Mouse (Mus musculus) bone marrow macrophage, adult 2 months (primary cell): ENCODE results near the gene Gm12184. TPM values are rescaled to one million over a fixed set of nuclear protein-coding genes. Genes with fewer than 3 reads are reported as not detected.

Source experiments
- H3K27ac ChIP-seq: 2 replicates; pipeline ENCODE4 v1.5.1; 2012; ENCODE audit warnings: low read depth, low read length; ENCODE audit not compliant: insufficient read depth
- H3K4me1 ChIP-seq: 2 replicates; pipeline ENCODE4 v1.6.1; 2012; ENCODE audit warnings: low read length; ENCODE audit not compliant: control insufficient read depth, insufficient read depth
- H3K4me3 ChIP-seq: 2 replicates; pipeline ENCODE4 v1.5.1; 2012; ENCODE audit warnings: mild to moderate bottlenecking, low read length, moderate library complexity; ENCODE audit not compliant: insufficient read depth
- CTCF ChIP-seq: IDR thresholded peaks from 2 replicates; pipeline ENCODE4 v1.5.1; 2012; ENCODE audit warnings: low read depth, mild to moderate bottlenecking, low read length, moderate library complexity
- POLR2A ChIP-seq: IDR thresholded peaks from 2 replicates; pipeline ENCODE4 v1.6.1; 2012; ENCODE audit warnings: mild to moderate bottlenecking, low read depth, low read length, borderline replicate concordance
- polyA plus RNA-seq: library from polyadenylated mRNA; stranded (reverse); fragments of >200 nt; gene quantifications from 2 replicates; pipeline ENCODE4 v1.2.4, GENCODE M21; 2012; ENCODE audit not compliant: missing spikeins, insufficient read depth, insufficient read length

The Gm12184 gene
- polyA plus RNA-seq, 1 experiment = 11.3 TPM

- H3K27ac ChIP-seq = peak overlapping the region; percentile 2; the same call in 1 of the 2 replicates
- peak overlapping the region; percentile 86 for H3K4me3 ChIP-seq
- H3K4me1 ChIP-seq = peaks cover 4% of the 10 kb centered on the region
- TF ChIP-seq CTCF = no peak
- no peak for TF ChIP-seq POLR2A
These were observed 11.8 kb upstream of the Gm12184 start for GRCm38 (mm10) chr11:48838181-48838797.

DNA sequence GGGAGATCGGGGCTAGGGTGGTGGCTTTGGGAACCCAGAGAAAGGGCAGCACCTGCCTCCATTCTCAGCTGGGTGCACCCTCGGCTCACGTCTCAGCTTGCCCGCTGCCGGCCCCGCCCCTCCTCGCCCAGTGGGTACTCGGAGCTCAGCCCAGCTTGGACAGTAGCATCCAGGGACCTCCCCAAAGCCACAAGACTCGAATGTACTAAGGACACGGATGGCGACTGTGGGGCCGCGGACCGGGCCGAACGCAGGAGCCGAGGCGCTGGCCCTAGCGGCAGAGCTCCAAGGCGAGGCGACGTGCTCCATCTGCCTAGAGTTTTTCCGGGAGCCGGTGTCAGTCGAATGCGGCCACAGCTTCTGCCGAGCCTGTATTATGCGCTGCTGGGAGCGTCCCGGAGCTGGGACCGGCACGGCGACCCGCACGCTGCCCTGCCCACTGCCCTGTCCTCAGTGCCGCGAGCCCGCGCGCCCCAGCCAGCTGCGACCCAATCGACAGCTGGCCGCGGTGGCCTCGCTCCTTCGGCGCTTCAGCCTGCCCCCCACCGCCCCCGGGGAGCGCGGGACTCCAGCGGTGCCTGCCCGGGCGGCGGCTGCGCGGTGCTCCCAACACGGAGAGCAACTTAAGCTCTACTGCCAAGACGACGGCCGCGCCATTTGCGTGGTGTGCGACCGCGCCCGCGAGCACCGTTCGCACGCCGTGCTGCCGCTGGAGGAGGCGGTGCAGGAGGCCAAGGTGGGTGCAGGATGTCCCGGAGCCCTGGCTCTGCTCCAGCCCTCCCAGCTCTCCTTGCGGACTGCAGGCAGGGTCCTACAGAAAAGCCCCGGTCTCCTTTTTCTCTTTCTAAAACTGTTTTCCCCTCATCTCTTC, 11.1 kb upstream of the Gm12184 start:
- Histone ChIP-seq H3K4me1 (peaks cover 4% of the 10 kb centered on the region), H3K4me3 (peak overlapping the region; percentile 86), H3K27ac (0 out of 2 replicates have a peak overlapping the region, but pooled peaks have one; percentile 2)
- TF ChIP-seq POLR2A (no peak), CTCF (no peak)

DNA sequence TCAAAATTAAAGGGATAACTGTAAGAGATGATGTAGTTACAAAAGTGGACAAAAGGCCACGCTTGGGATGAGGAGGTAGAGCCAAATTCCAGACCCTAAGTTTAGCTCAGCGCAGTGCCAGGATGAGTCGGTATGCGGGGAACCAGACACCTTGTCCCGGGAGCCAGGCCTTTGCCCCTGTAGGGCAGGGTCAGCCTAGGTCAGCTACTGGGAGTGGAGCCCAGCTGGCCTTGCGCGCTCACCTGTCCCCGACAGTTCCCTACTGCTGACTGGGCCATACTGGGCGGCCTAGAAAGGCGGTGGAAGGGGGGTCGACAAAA, 10.5 kb upstream of the Gm12184 start:
- H3K4me1 ChIP-seq = peaks cover 4% of the 10 kb centered on the region
- TF ChIP-seq POLR2A = no peak
- TF ChIP-seq CTCF = no peak
- no peak overlapping the region for H3K27ac ChIP-seq
- H3K4me3 ChIP-seq = peak overlapping the region; percentile 86

DNA sequence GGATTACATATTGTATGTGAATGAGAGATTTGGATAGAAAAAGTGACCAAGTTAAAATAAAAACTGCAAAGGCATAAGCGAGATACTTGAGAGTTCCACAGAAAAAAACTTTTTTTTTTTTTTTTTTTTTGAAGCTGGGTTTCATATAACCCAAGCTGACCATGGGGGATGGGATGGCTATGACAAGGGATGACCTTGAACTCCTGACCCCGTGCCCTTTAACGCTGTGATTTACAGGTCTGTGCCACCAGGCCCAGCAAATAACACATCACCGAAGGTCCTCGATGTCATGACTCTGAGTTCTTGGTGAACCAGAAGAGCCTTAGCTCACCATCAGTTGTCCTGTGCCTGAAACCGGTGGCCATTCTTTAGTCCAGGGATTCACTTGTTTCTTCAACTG, 9.5 kb upstream of the Gm12184 start:
- TF ChIP-seq POLR2A (no peak), CTCF (no peak)
- Histone ChIP-seq H3K4me1 (peaks cover 4% of the 10 kb centered on the region), H3K27ac (no peak overlapping the region), H3K4me3 (no peak overlapping the region)

DNA sequence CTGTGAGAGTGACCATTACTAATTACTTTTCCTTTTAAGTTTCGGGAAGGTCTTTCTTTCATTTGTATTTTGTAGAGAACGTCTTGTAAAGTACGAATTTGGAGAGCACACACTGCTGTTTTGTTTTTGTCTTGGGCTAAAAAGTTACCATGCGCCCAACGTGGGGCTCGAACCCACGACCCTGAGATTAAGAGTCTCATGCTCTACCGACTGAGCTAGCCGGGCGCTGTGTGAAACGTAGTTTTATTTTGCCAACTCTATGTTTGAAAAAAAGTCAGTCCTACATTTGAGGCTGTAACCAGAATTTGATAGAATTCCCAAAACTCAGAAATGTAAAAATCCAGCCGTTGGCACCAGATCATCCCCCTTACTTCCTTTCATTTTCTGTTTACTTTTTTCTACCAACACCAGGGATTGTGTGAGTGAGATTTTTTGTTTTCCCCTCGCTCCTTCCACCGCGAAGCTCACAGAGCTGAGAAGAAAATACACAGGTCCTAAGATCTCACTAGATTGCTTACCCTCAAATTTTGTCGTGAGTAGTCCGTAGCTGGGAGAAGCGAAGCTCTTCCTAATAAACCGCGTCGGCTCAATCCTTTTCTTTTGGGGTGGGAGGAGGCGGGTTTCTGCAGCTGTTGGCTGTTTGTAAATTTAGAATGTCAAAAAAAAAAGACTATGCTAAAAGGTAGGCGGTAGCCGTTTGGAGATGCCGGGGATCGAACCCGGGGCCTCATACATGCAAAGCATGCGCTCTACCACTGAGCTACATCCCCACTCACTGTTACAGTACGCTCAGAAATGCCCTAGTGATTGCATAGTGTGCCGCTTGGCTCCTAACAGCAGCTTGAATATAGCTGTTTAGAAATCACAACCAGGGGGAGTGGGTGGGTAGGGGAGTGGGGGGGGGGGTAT, 7.5 kb upstream of the Gm12184 start:
- peak overlapping the region; percentile 88 for H3K4me3 ChIP-seq
- TF ChIP-seq POLR2A = no peak
- no peak for TF ChIP-seq CTCF
- peak overlapping the region; percentile 44 for H3K27ac ChIP-seq
- peaks cover 4% of the 10 kb centered on the region for H3K4me1 ChIP-seq

- no peaks in the 10 kb centered on the region; the same call in 1 of the 2 replicates for H3K4me1 ChIP-seq
- H3K4me3 ChIP-seq = peak overlapping the region; percentile 88
- no peak overlapping the region for H3K27ac ChIP-seq
- TF ChIP-seq CTCF (no peak), POLR2A (no peak)
These were observed 6.7 kb upstream of the Gm12184 start for GRCm38 (mm10) chr11:48833078-48833730.

GRCm38 (mm10) chr11:48831273-48831672, 4.8 kb upstream of the Gm12184 start:
- Histone ChIP-seq H3K4me1 (no peaks in the 10 kb centered on the region; the same call in 1 of the 2 replicates), H3K4me3 (no peak overlapping the region), H3K27ac (no peak overlapping the region)
- TF ChIP-seq CTCF (no peak), POLR2A (no peak)

DNA sequence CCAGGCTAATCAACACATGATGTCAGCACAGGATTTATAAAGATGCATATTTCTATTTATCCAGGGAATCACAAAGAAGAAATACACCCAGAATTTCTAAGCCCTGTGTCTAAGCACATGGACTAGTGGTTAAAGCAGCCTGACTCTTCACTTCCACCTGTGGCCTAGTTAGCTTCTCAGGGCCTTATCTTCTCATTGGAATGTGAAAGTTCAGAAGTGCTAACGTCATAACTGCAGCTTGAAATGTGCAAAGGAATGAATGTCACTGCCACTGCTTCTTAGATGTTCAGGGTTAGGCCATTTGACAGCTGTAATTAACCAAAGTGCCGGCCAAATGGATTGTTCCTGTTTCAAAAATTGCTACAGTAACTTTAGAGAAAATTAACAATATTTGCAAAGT, 3.8 kb upstream of the Gm12184 start:
- no peak overlapping the region for H3K4me3 ChIP-seq
- TF ChIP-seq CTCF = no peak
- no peak overlapping the region for H3K27ac ChIP-seq
- no peaks in the 10 kb centered on the region; the same call in 1 of the 2 replicates for H3K4me1 ChIP-seq

DNA sequence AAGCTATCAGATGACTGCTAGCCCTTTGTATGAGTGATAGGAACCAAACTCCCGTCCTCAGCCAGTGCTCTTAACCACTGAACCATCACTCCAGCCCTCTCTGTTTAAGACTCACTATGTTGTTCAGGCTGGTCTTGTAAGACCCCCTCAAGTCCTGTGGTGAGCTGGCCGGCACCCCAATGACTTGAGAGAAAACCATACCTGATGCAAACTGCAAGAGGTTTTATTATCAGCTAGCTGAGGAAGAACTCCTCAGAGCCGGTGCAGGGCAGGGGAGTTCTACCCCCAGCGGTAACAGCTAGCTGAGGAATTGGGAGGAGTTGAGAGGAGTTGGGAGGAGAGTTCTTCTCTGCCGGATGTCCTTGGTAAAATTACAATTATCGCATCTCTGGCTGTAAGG, 1.5 kb upstream of the Gm12184 start:
- no peak overlapping the region for H3K4me3 ChIP-seq
- peaks cover 11% of the 10 kb centered on the region for H3K4me1 ChIP-seq
- no peak for TF ChIP-seq POLR2A
- no peak for TF ChIP-seq CTCF
- no peak overlapping the region for H3K27ac ChIP-seq
